Mouse (Mus musculus) cerebellum, adult 2 months (tissue): ENCODE measurements around the gene Cks1b.

Experiments
- CTCF ChIP-seq: fragments of 200-500 bp; IDR thresholded peaks from 2 replicates; pipeline ENCODE4 v1.5.1; 2011; ENCODE audit warnings: low read depth, mild to moderate bottlenecking, control low read depth, low read length, moderate library complexity, borderline replicate concordance; ENCODE audit not compliant: insufficient read depth
- POLR2A ChIP-seq: fragments of 200-500 bp; IDR thresholded peaks from 2 replicates; pipeline ENCODE4 v1.6.1; 2011; ENCODE audit warnings: low read length, control low read depth, borderline replicate concordance; ENCODE audit not compliant: insufficient read depth

GRCm38 (mm10) chr3:89388134-89388881 lies 29.9 kb downstream of the Cks1b start:
- TF ChIP-seq CTCF (no peak), POLR2A (no peak)
